Mouse (Mus musculus): ENCODE data around the gene Uimc1. TPM values are rescaled to one million over a fixed set of nuclear protein-coding genes. Genes with fewer than 3 reads are reported as not detected.

Gene Uimc1
- polyA plus RNA-seq, 1 experiment from 2014 or later, result 27.4 TPM

- Histone ChIP-seq H3K36me3 (replicated peaks) (peaks cover 9% of the 10 kb centered on the region; the same call in 1 of the 2 replicates), H3K9me3 (no peaks in the 10 kb centered on the region), H3K9ac (no peak overlapping the region), H3K4me3 (replicated peaks) (no peak overlapping the region), H3K27ac (no peak overlapping the region), H3K4me2 (no peak overlapping the region), H3K4me1 (peaks cover 5% of the 10 kb centered on the region; the same call in 1 of the 2 replicates), H3K27me3 (no peaks in the 10 kb centered on the region)
- ATAC-seq (ENCODE audit: low FRiP score), result no peak
- WGBS, result 40% methylated on average over 4 of the region's 4 CpGs
These were observed 77.8 kb downstream of the Uimc1 start for GRCm38 (mm10) chr13:55022256-55022655.

DNA sequence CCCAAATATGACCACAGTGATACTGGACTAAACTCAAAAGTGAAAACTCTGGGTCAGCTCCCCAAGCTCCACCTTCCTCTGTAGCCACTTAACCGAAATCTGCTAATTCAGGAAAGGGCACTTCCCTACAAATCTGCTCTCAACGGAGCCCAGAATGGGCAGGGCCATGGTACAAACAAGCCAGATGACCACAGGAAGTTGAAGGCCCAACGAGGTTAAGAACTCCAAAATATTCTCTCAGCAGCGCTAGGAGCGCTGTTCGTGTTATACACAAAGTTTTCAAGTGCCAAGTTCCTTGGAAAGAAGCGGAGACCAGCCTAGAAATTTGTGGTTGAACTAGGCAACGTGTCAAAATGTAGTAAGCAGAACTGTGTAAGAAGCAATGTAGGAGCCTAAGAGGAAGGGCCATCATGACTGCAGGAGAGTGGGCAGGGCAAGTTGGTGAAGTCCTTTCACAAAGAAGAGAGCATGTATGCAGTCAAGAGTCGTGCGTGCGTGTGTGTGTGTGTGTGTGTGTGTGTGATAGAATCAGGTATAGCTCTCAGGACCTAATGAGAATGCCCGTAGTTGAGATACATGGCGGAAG is 78.8 kb downstream of the Uimc1 start, which contains the start of gene Hk3:
Gene Hk3 (minus strand): TSS at position 192 of the 586 bp plus-strand sequence.
- H3K27ac ChIP-seq, result no peak within 1 kb of the TSS
- H3K4me3 ChIP-seq (replicated peaks), result no peak within 1 kb of the TSS
- H3K4me2 ChIP-seq, result no peak within 1 kb of the TSS
- H3K36me3 ChIP-seq (replicated peaks), result peaks cover 9% of the 10 kb centered on the region; the same call in 1 of the 2 replicates
- WGBS, result 89% methylated on average over 13 of the region's 13 CpGs
- ATAC-seq (ENCODE audit: low FRiP score), result no peak
- no peaks in the 10 kb centered on the region for H3K27me3 ChIP-seq
- H3K9me3 ChIP-seq, result no peaks in the 10 kb centered on the region
- no peak within 1 kb of the TSS for H3K9ac ChIP-seq
- H3K4me1 ChIP-seq, result peaks cover 5% of the 10 kb centered on the region; the same call in 1 of the 2 replicates

DNA sequence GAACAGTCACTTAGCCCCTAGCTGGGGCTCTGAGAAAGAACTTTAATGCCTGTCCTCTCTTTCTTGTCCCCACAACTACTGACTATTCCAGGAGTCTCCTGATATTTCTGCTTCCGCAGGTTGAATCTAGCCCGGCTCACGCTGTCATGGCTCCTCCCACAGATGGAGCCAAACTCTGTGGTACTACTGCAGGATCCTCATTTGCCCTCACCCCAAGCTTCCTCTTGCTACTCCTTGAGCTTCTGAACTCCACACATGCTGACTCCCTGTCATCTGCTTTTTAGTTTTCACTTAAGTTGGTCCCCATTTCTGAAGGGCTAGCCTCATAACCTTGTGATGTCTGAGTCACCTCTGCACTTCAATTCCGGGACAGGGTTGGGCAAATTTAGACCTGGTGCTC is 80.0 kb downstream of the Uimc1 start:
- ATAC-seq (ENCODE audit: low FRiP score), result no peak
- Histone ChIP-seq H3K9me3 (no peaks in the 10 kb centered on the region), H3K27me3 (no peaks in the 10 kb centered on the region), H3K4me2 (no peak overlapping the region), H3K4me3 (replicated peaks) (no peak overlapping the region), H3K27ac (no peak overlapping the region), H3K4me1 (peaks cover 5% of the 10 kb centered on the region; the same call in 1 of the 2 replicates), H3K9ac (no peak overlapping the region), H3K36me3 (replicated peaks) (no peaks in the 10 kb centered on the region)
- WGBS, result 90% methylated on average over 4 of the region's 4 CpGs

DNA sequence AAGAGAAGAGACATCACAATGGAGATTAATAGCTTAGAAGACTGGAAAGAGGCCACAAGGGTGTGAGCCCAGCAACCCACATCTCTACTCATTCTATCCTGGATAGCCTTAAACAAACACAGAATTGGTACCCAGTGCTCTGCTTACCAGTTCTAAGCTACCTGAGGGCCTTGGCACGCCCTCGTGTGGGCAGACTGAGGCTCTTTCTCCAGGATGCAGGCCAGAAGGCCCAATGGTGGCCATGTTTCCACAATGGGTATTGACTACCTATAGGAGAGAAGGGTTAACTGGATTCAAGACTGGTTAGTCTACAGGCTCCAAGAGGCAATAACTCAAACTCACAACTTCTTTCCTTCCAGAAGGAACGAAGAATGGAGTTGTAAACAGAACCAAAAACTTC is 80.9 kb downstream of the Uimc1 start:
- Histone ChIP-seq H3K4me3 (replicated peaks) (no peak overlapping the region), H3K4me1 (peaks cover 5% of the 10 kb centered on the region; the same call in 1 of the 2 replicates), H3K9me3 (no peaks in the 10 kb centered on the region), H3K9ac (no peak overlapping the region), H3K27me3 (no peaks in the 10 kb centered on the region), H3K27ac (no peak overlapping the region), H3K36me3 (replicated peaks) (no peaks in the 10 kb centered on the region), H3K4me2 (no peak overlapping the region)
- WGBS, result 71% methylated on average over 3 of the region's 3 CpGs
- ATAC-seq (ENCODE audit: low FRiP score), result no peak

GRCm38 (mm10) chr13:55018700-55019099 is 81.4 kb downstream of the Uimc1 start:
- Histone ChIP-seq H3K36me3 (replicated peaks) (no peaks in the 10 kb centered on the region), H3K9ac (no peak overlapping the region), H3K4me3 (replicated peaks) (no peak overlapping the region), H3K4me2 (no peak overlapping the region), H3K27me3 (no peaks in the 10 kb centered on the region), H3K9me3 (no peaks in the 10 kb centered on the region), H3K27ac (no peak overlapping the region), H3K4me1 (peaks cover 10% of the 10 kb centered on the region; the same call in 1 of the 2 replicates)
- WGBS, result 89% methylated on average over 9 of the region's 9 CpGs
- no peak for ATAC-seq (ENCODE audit: low FRiP score)

- no peak overlapping the region for H3K9ac ChIP-seq
- no peaks in the 10 kb centered on the region for H3K9me3 ChIP-seq
- H3K27me3 ChIP-seq, result peaks cover 6% of the 10 kb centered on the region; the same call in 1 of the 2 replicates
- H3K4me2 ChIP-seq, result no peak overlapping the region
- WGBS, result 81% methylated on average over 8 of the region's 8 CpGs
- no peak for ATAC-seq (ENCODE audit: low FRiP score)
- H3K4me3 ChIP-seq (replicated peaks), result no peak overlapping the region
- H3K27ac ChIP-seq, result no peak overlapping the region
- H3K4me1 ChIP-seq, result peaks cover 11% of the 10 kb centered on the region; the same call in 1 of the 2 replicates
- no peaks in the 10 kb centered on the region for H3K36me3 ChIP-seq (replicated peaks)
These were observed 82.1 kb downstream of the Uimc1 start for GRCm38 (mm10) chr13:55017898-55018599.

GRCm38 (mm10) chr13:55017154-55017897 is 82.8 kb downstream of the Uimc1 start:
- Histone ChIP-seq H3K9ac (no peak overlapping the region), H3K27me3 (peaks cover 10% of the 10 kb centered on the region; the same call in 1 of the 2 replicates), H3K27ac (no peak overlapping the region), H3K4me2 (no peak overlapping the region), H3K36me3 (replicated peaks) (no peaks in the 10 kb centered on the region), H3K4me1 (peaks cover 10% of the 10 kb centered on the region; the same call in 1 of the 2 replicates), H3K9me3 (no peaks in the 10 kb centered on the region), H3K4me3 (replicated peaks) (no peak overlapping the region)
- ATAC-seq (ENCODE audit: low FRiP score), result no peak
- WGBS, result 93% methylated on average over 12 of the region's 12 CpGs

- Histone ChIP-seq H3K9ac (no peak overlapping the region), H3K4me2 (no peak overlapping the region), H3K27me3 (peaks cover 20% of the 10 kb centered on the region; the same call in 1 of the 2 replicates), H3K27ac (no peak overlapping the region), H3K9me3 (no peaks in the 10 kb centered on the region), H3K4me3 (replicated peaks) (no peak overlapping the region), H3K36me3 (replicated peaks) (no peaks in the 10 kb centered on the region), H3K4me1 (peaks cover 17% of the 10 kb centered on the region; the same call in 1 of the 2 replicates)
- no peak for ATAC-seq (ENCODE audit: low FRiP score)
- WGBS, result 73% methylated on average over 9 of the region's 9 CpGs
These were observed 85.6 kb downstream of the Uimc1 start for GRCm38 (mm10) chr13:55014451-55014850.

DNA sequence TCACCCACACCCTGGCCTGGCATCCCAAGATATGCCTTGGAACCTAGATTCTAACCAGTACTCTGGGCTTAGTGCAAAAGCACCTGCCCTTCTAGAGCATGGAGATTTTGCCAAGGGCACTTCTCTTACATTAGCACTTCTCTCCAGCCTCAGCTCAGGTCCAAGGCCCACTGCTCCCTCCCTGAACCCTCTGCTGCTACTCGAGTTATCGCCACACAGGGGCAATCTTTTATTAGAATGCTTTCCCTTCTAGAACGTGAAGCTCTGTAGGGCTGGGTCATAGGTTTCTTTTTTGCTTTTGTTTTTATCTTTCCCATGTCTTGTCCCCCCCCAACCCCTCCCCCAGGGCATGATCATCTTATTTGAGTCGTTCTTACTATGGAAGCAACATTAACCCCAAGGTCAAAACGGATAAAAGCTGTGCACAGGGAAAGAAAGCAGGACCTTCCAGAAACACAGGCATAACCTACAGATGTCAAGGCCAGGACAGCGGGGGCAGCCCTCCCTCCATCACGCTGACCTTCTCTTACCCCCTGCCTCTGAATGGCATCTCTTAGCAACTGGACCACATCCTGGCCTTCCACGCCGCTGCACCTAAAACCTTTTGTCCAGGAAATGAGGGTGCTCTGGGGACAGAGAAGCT is 86.3 kb downstream of the Uimc1 start:
- H3K9me3 ChIP-seq, result no peaks in the 10 kb centered on the region
- H3K4me3 ChIP-seq (replicated peaks), result no peak overlapping the region
- H3K27ac ChIP-seq, result no peak overlapping the region
- peaks cover 24% of the 10 kb centered on the region for H3K4me1 ChIP-seq
- no peak overlapping the region for H3K9ac ChIP-seq
- 19% methylated on average over 9 of the region's 9 CpGs for WGBS
- ATAC-seq (ENCODE audit: low FRiP score), result no peak
- no peaks in the 10 kb centered on the region for H3K36me3 ChIP-seq (replicated peaks)
- peaks cover 20% of the 10 kb centered on the region; the same call in 1 of the 2 replicates for H3K27me3 ChIP-seq
- H3K4me2 ChIP-seq, result no peak overlapping the region

DNA sequence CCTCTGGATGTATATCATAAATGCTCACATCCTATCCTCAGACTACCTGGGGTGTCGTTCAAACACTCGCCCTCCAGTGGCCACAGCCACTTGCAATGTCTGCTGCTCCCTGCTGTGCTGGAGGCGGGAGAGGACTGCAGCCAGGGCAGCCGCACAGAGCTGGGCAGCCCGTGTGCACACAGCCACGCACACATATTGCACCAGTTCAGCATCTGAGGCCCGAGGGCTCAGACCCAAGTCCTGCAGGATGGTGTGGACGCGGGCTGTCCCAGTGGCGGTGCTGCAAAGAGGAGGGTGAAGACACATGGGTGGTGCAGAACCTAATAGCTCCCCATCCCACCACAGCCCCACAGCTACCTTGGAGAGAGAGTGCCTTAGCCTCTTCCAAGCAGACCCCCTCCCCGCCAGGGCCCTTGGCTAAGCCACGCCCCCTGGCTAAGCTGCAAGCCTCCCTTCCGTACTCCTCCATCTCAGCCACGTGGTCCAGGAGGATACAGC is 88.1 kb downstream of the Uimc1 start:
- no peaks in the 10 kb centered on the region for H3K36me3 ChIP-seq (replicated peaks)
- no peaks in the 10 kb centered on the region for H3K9me3 ChIP-seq
- H3K4me1 ChIP-seq, result peaks cover 42% of the 10 kb centered on the region
- no peak overlapping the region for H3K27ac ChIP-seq
- H3K4me2 ChIP-seq, result peak overlapping the region; percentile 34
- H3K27me3 ChIP-seq, result peaks cover 20% of the 10 kb centered on the region; the same call in 1 of the 2 replicates
- peak; percentile 48 for ATAC-seq (ENCODE audit: low FRiP score)
- 3% methylated on average over 12 of the region's 14 CpGs for WGBS
- no peak overlapping the region for H3K9ac ChIP-seq
- H3K4me3 ChIP-seq (replicated peaks), result no peak overlapping the region

GRCm38 (mm10) chr13:55011103-55011502 is 89.0 kb downstream of the Uimc1 start:
- no peak for ATAC-seq (ENCODE audit: low FRiP score)
- H3K4me3 ChIP-seq (replicated peaks), result no peak overlapping the region
- H3K9ac ChIP-seq, result no peak overlapping the region
- H3K27ac ChIP-seq, result no peak overlapping the region
- no peak overlapping the region for H3K4me2 ChIP-seq
- H3K36me3 ChIP-seq (replicated peaks), result no peaks in the 10 kb centered on the region
- peaks cover 45% of the 10 kb centered on the region for H3K4me1 ChIP-seq
- WGBS, result 91% methylated on average over 15 of the region's 15 CpGs
- H3K9me3 ChIP-seq, result no peaks in the 10 kb centered on the region
- H3K27me3 ChIP-seq, result peaks cover 20% of the 10 kb centered on the region; the same call in 1 of the 2 replicates
